Mouse (Mus musculus) forebrain, embryonic 15.5 days (tissue): ENCODE results near the gene Gdf3. TPM values are rescaled to one million over a fixed set of nuclear protein-coding genes. Genes with fewer than 3 reads are reported as not detected.

Experiments used
- ATAC-seq: fragments of 200-750 bp; cut with Nextera tagmentation; replicated peaks from 2 replicates; pipeline ENCODE4 v1.8.0; 2017; ENCODE audit warnings: mild to moderate bottlenecking, moderate TSS enrichment, moderate library complexity
- H3K27ac ChIP-seq: fragments of 300-500 bp; sonication (generic); replicated peaks from 2 replicates; pipeline ENCODE4 v1.5.1; 2015; ENCODE audit warnings: mild to moderate bottlenecking, inconsistent platforms
- H3K27me3 ChIP-seq: fragments of 300-500 bp; sonication (generic); 2 replicates; pipeline ENCODE4 v1.6.1; 2015; ENCODE audit warnings: inconsistent platforms
- H3K36me3 ChIP-seq: fragments of 300-500 bp; sonication (generic); 2 replicates; pipeline ENCODE4 v1.6.1; 2015; ENCODE audit warnings: mild to moderate bottlenecking, inconsistent platforms
- H3K4me1 ChIP-seq: fragments of 300-500 bp; sonication (generic); 2 replicates; pipeline ENCODE4 v1.6.1; 2015; ENCODE audit warnings: inconsistent platforms
- H3K4me2 ChIP-seq: fragments of 300-500 bp; sonication (generic); replicated peaks from 2 replicates; pipeline ENCODE4 v1.6.1; 2015; ENCODE audit warnings: mild to moderate bottlenecking, inconsistent platforms
- H3K4me3 ChIP-seq: fragments of 300-500 bp; sonication (generic); 2 replicates; pipeline ENCODE4 v1.5.1; 2015; ENCODE audit warnings: mild to moderate bottlenecking, inconsistent platforms
- H3K9ac ChIP-seq: fragments of 300-500 bp; sonication (generic); replicated peaks from 2 replicates; pipeline ENCODE4 v1.6.1; 2015; ENCODE audit warnings: mild to moderate bottlenecking, inconsistent platforms
- H3K9me3 ChIP-seq: fragments of 300-500 bp; sonication (generic); 2 replicates; pipeline ENCODE4 v1.6.1; 2016; ENCODE audit warnings: inconsistent platforms
- WGBS: fragments of 180-500 bp; shearing (Covaris S2); methylation state at CpG from one replicate; pipeline ENCODE4 v1.1.7; 2015; ENCODE audit warnings: mixed read lengths; 5-methylcytosine and 5-hydroxymethylcytosine counted together
- polyA plus RNA-seq: library from polyadenylated mRNA; unstranded; fragments of >200 nt; fragmentation: Nextera tagmentation; extraction: Ambion mirVana; gene quantifications from 2 replicates; pipeline ENCODE4 v1.2.1, GENCODE M21; 2015

The Gdf3 gene
- polyA plus RNA-seq, 1 experiment from 2014 or later = not detected

DNA sequence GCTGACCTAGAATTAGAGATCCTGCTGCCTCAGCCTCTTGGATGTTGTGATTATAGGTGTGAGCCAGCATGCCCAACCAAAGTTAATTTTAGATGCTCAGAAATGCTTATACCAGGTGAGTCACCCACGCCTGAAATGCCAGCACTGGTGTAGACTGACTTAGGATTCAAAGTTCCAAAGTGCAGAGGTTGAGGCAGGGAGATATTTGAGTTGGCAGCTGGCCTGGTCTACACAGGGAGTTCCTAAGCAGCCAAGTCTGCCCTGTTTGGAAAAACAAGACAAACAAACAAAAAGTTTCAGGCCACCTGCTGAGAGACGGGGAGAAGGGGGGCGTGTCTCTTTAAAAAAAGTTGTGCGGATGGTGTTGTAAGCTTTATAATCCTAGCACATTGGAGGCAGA, 15.3 kb upstream of the Gdf3 start:
- Histone ChIP-seq H3K27me3 (no peaks in the 10 kb centered on the region), H3K9ac (no peak overlapping the region), H3K4me1 (no peaks in the 10 kb centered on the region), H3K4me3 (no peak overlapping the region), H3K4me2 (no peak overlapping the region), H3K9me3 (no peaks in the 10 kb centered on the region), H3K36me3 (no peaks in the 10 kb centered on the region), H3K27ac (no peak overlapping the region)
- no peak for ATAC-seq
- 84% methylated on average over 4 of the region's 4 CpGs for WGBS

DNA sequence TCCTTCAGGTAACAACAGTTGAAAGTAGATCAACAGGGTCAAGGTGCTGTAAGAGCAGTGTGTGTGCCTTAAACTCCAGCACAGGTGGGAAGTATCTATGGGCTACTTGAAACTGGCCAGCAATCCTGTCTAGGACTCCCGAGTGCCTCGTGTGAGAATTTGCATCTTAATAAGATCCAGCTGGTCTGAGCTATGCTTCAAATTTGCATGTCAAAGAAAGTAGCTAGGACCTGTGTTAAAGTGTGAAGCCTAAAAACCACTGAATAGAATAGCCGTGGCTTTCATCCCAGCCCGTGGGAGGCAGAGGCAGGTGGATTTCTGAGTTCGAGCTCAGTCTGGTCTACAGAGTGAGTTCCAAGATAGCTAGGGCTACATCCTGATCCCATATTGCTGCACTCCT, 14.6 kb upstream of the Gdf3 start:
- H3K27ac ChIP-seq = no peak overlapping the region
- no peak overlapping the region for H3K4me3 ChIP-seq
- H3K27me3 ChIP-seq = no peaks in the 10 kb centered on the region
- H3K9me3 ChIP-seq = no peaks in the 10 kb centered on the region
- no peak overlapping the region for H3K4me2 ChIP-seq
- 20% methylated on average over 5 of the region's 5 CpGs for WGBS
- H3K9ac ChIP-seq = no peak overlapping the region
- ATAC-seq = no peak
- no peaks in the 10 kb centered on the region for H3K4me1 ChIP-seq
- no peaks in the 10 kb centered on the region for H3K36me3 ChIP-seq

- H3K27ac ChIP-seq = no peak overlapping the region
- H3K4me1 ChIP-seq = no peaks in the 10 kb centered on the region
- ATAC-seq = no peak
- no peaks in the 10 kb centered on the region for H3K9me3 ChIP-seq
- no peak overlapping the region for H3K4me3 ChIP-seq
- H3K36me3 ChIP-seq = no peaks in the 10 kb centered on the region
- no peak overlapping the region for H3K4me2 ChIP-seq
- no peak overlapping the region for H3K9ac ChIP-seq
- 92% methylated on average over 6 of the region's 6 CpGs for WGBS
- no peaks in the 10 kb centered on the region for H3K27me3 ChIP-seq
Observed at GRCm38 (mm10) chr6:122621066-122621465, 11.2 kb upstream of the Gdf3 start.

GRCm38 (mm10) chr6:122616022-122616421, 6.1 kb upstream of the Gdf3 start:
- Histone ChIP-seq H3K4me3 (no peak overlapping the region), H3K9me3 (no peaks in the 10 kb centered on the region), H3K9ac (no peak overlapping the region), H3K4me2 (no peak overlapping the region), H3K27ac (no peak overlapping the region), H3K36me3 (no peaks in the 10 kb centered on the region), H3K27me3 (no peaks in the 10 kb centered on the region), H3K4me1 (no peaks in the 10 kb centered on the region)
- ATAC-seq = no peak
- WGBS = 76% methylated on average over 3 of the region's 3 CpGs

- Histone ChIP-seq H3K4me1 (no peaks in the 10 kb centered on the region), H3K27me3 (no peaks in the 10 kb centered on the region), H3K4me3 (no peak overlapping the region), H3K27ac (no peak overlapping the region), H3K36me3 (no peaks in the 10 kb centered on the region), H3K9ac (no peak overlapping the region), H3K4me2 (no peak overlapping the region), H3K9me3 (no peaks in the 10 kb centered on the region)
- WGBS = 57% methylated on average over 2 of the region's 2 CpGs
- no peak for ATAC-seq
Observed at GRCm38 (mm10) chr6:122614047-122614446, 4.2 kb upstream of the Gdf3 start.

GRCm38 (mm10) chr6:122612426-122612825, 2.5 kb upstream of the Gdf3 start:
- Histone ChIP-seq H3K27ac (no peak overlapping the region), H3K4me2 (no peak overlapping the region), H3K27me3 (no peaks in the 10 kb centered on the region), H3K9me3 (no peaks in the 10 kb centered on the region), H3K4me1 (no peaks in the 10 kb centered on the region), H3K4me3 (no peak overlapping the region), H3K36me3 (no peaks in the 10 kb centered on the region), H3K9ac (no peak overlapping the region)
- no peak for ATAC-seq
- WGBS = 88% methylated on average over 4 of the region's 4 CpGs

DNA sequence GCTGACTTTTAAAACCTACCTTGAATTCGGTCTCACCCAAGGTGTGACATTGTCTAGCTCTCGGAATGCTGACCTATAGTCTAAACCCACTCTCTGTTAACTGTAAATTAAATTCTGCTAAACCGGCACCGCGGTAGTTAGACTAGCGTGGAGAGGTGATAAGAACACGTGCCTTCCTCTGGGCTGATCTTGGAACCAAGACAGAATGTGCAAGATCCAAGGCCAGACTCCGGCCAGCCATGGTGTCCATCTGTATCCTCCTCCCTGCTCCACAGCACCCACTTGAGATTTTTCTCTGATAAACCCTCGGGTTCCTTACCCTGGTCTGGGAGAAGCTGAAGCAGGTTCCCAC, 534 bp downstream of the Gdf3 start:
- no peaks in the 10 kb centered on the region for H3K9me3 ChIP-seq
- no peaks in the 10 kb centered on the region for H3K4me1 ChIP-seq
- H3K4me3 ChIP-seq = no peak overlapping the region
- no peaks in the 10 kb centered on the region for H3K27me3 ChIP-seq
- WGBS = 80% methylated on average over 9 of the region's 9 CpGs
- no peak overlapping the region for H3K9ac ChIP-seq
- ATAC-seq = no peak
- no peak overlapping the region for H3K27ac ChIP-seq
- H3K36me3 ChIP-seq = no peaks in the 10 kb centered on the region
- H3K4me2 ChIP-seq = no peak overlapping the region

GRCm38 (mm10) chr6:122608434-122609376, 1.2 kb downstream of the Gdf3 start:
- 75% methylated on average over 10 of the region's 10 CpGs for WGBS
- H3K9ac ChIP-seq = no peak overlapping the region
- H3K9me3 ChIP-seq = no peaks in the 10 kb centered on the region

DNA sequence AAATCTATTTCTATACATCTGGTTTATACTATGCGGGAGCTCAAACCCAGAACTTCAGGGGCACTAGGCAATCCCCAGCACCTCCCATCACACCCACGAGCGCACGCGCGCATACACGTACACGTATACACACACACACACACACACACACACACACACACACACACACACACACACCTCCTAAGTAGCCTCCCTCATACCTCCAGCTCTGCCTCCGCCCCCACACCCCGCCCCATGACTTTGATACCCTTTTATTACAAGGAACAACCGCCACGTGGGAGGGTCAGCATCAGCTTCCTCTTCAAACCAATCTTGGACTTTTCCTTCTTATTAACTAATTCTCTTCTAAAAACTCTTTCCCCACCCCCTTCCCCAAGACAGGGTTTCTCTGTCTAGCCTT, 2.2 kb downstream of the Gdf3 start:
- no peak overlapping the region for H3K27ac ChIP-seq
- H3K4me2 ChIP-seq = no peak overlapping the region
- H3K27me3 ChIP-seq = no peaks in the 10 kb centered on the region
- H3K9me3 ChIP-seq = no peaks in the 10 kb centered on the region
- WGBS = 94% methylated on average over 12 of the region's 12 CpGs
- no peak for ATAC-seq
- no peak overlapping the region for H3K4me3 ChIP-seq
- peaks cover under 1% of the 10 kb centered on the region; the same call in 1 of the 2 replicates for H3K4me1 ChIP-seq
- no peak overlapping the region for H3K9ac ChIP-seq
- no peaks in the 10 kb centered on the region for H3K36me3 ChIP-seq

More at GRCm38 (mm10) chr6:122608434-122609376, 1.2 kb downstream of the Gdf3 start:
- Histone ChIP-seq H3K27ac (no peak overlapping the region), H3K4me1 (no peaks in the 10 kb centered on the region), H3K4me3 (no peak overlapping the region), H3K36me3 (no peaks in the 10 kb centered on the region), H3K4me2 (no peak overlapping the region), H3K27me3 (no peaks in the 10 kb centered on the region)
- no peak for ATAC-seq

- H3K27me3 ChIP-seq = no peaks in the 10 kb centered on the region
- ATAC-seq = no peak
- H3K36me3 ChIP-seq = no peaks in the 10 kb centered on the region
- no peaks in the 10 kb centered on the region for H3K9me3 ChIP-seq
- H3K4me3 ChIP-seq = no peak overlapping the region
- H3K4me2 ChIP-seq = no peak overlapping the region
- WGBS = 97% methylated on average over 11 of the region's 11 CpGs
- no peak overlapping the region for H3K9ac ChIP-seq
- peaks cover 9% of the 10 kb centered on the region for H3K4me1 ChIP-seq
- no peak overlapping the region for H3K27ac ChIP-seq
Observed at GRCm38 (mm10) chr6:122606661-122607060, 3.2 kb downstream of the Gdf3 start.

GRCm38 (mm10) chr6:122605483-122605882, 4.4 kb downstream of the Gdf3 start:
- H3K27me3 ChIP-seq = no peaks in the 10 kb centered on the region
- no peaks in the 10 kb centered on the region for H3K36me3 ChIP-seq
- 94% methylated on average over 8 of the region's 8 CpGs for WGBS
- H3K4me3 ChIP-seq = no peak overlapping the region
- peaks cover 9% of the 10 kb centered on the region for H3K4me1 ChIP-seq
- H3K4me2 ChIP-seq = no peak overlapping the region
- no peak for ATAC-seq
- no peak overlapping the region for H3K27ac ChIP-seq
- no peak overlapping the region for H3K9ac ChIP-seq
- no peaks in the 10 kb centered on the region for H3K9me3 ChIP-seq

- Histone ChIP-seq H3K9me3 (no peaks in the 10 kb centered on the region), H3K4me3 (no peak overlapping the region), H3K36me3 (no peaks in the 10 kb centered on the region), H3K9ac (no peak overlapping the region), H3K27ac (no peak overlapping the region), H3K4me2 (no peak overlapping the region), H3K27me3 (no peaks in the 10 kb centered on the region), H3K4me1 (peaks cover 9% of the 10 kb centered on the region)
- ATAC-seq = no peak
Observed at GRCm38 (mm10) chr6:122604260-122604659, 5.6 kb downstream of the Gdf3 start.

- 0 out of 2 replicates have a peak overlapping the region, but pooled peaks have one; percentile 60 for H3K4me2 ChIP-seq
- H3K27ac ChIP-seq = peak overlapping the region; percentile 17; the same call in 1 of the 2 replicates
- H3K4me1 ChIP-seq = peaks cover 16% of the 10 kb centered on the region
- H3K4me3 ChIP-seq = no peak overlapping the region
- ATAC-seq = no peak
- H3K36me3 ChIP-seq = no peaks in the 10 kb centered on the region
- 40% methylated on average over 1 of the region's 1 CpGs for WGBS
- no peaks in the 10 kb centered on the region for H3K27me3 ChIP-seq
- H3K9ac ChIP-seq = no peak overlapping the region
- no peaks in the 10 kb centered on the region for H3K9me3 ChIP-seq
Observed at GRCm38 (mm10) chr6:122602992-122603322, 6.9 kb downstream of the Gdf3 start.
